Mouse (Mus musculus) embryonic fibroblast, embryonic 13.5 days (primary cell): ENCODE results near the gene Ece2.

Experiments used
- CTCF ChIP-seq: IDR thresholded peaks from 2 replicates; pipeline ENCODE4 v1.5.1; 2011; ENCODE audit warnings: mild to moderate bottlenecking, control low read depth, low read length, moderate library complexity, borderline replicate concordance; ENCODE audit not compliant: insufficient read depth
- POLR2A ChIP-seq: IDR thresholded peaks from 2 replicates; pipeline ENCODE4 v1.6.1; 2011; ENCODE audit warnings: low read depth, mild to moderate bottlenecking, control low read depth, low read length, moderate library complexity

DNA sequence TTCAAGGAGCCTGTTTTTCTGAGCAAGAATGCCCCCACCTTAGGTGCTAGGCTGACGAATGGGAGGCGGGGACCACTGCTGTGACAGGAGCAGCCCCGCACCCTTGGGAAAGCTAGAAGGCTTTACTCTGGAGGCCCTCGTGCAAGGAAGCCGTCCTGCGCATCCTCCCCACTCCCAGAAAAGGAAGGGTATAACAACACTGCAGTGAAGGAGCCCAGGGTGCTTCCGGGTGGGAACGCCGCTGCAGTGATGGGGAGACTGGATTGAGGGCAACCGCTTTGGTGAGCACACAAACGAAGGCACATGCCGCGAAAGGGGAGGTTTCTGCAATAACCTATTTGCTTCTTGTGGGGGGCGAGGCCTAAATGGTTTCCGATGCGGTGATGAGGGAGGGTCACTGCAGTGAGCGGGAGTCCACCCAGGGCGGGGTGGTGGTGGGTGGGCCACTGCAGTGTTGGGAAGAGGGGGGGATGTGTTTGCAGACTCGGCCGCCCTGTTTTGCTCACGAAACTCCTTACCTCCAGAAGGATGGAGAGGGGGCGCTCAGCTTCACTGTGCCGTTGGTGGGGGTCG, 40.2 kb upstream of the Ece2 start, which contains the start of gene Vwa5b2:
- no peak for TF ChIP-seq CTCF
- TF ChIP-seq POLR2A, result no peak
